Mouse (Mus musculus) megakaryocyte, embryonic 14.5 days (primary cell): ENCODE data around the gene Scml4. TPM values are rescaled to one million over a fixed set of nuclear protein-coding genes. Genes with fewer than 3 reads are reported as not detected.

Experiments
- H3K27me3 ChIP-seq: replicated peaks from 2 replicates; pipeline ENCODE3; 2012; ENCODE audit warnings: inconsistent platforms
- H3K36me3 ChIP-seq: replicated peaks from 2 replicates; pipeline ENCODE3; 2012; ENCODE audit warnings: low read length, inconsistent platforms, mixed read lengths
- H3K4me1 ChIP-seq: 2 replicates; pipeline ENCODE4 v1.6.1; 2012; ENCODE audit warnings: inconsistent platforms
- H3K4me3 ChIP-seq: replicated peaks from 2 replicates; pipeline ENCODE3; 2012; ENCODE audit warnings: moderate library complexity, mild to moderate bottlenecking, inconsistent platforms
- H3K9me3 ChIP-seq: 2 replicates; pipeline ENCODE4 v1.6.1; 2012; ENCODE audit warnings: inconsistent platforms
- FLI1 ChIP-seq: IDR thresholded peaks from 2 replicates; pipeline ENCODE4 v1.6.1; 2012; ENCODE audit warnings: low read length, inconsistent platforms, mixed read lengths
- GATA1 ChIP-seq: IDR thresholded peaks from 3 replicates; pipeline ENCODE4 v1.6.1; 2012; ENCODE audit warnings: mixed read lengths, low read length, inconsistent platforms, borderline replicate concordance
- polyA plus RNA-seq: library from polyadenylated mRNA; stranded (reverse); fragments of >175 nt; gene quantifications from 2 replicates; pipeline ENCODE4 v1.2.3, GENCODE M21; 2012; ENCODE audit warnings: low replicate concordance; ENCODE audit not compliant: insufficient read depth

The Scml4 gene
- polyA plus RNA-seq, 1 experiment = not detected

- Histone ChIP-seq H3K36me3 (no peaks in the 10 kb centered on the region), H3K27me3 (peaks cover 35% of the 10 kb centered on the region), H3K4me1 (peaks cover 18% of the 10 kb centered on the region), H3K4me3 (no peak overlapping the region), H3K9me3 (no peaks in the 10 kb centered on the region)
- no peak for TF ChIP-seq GATA1
- TF ChIP-seq FLI1 = no peak
These were observed 34.5 kb downstream of the Scml4 start for GRCm38 (mm10) chr10:42894696-42895095.

- H3K4me1 ChIP-seq = peaks cover 18% of the 10 kb centered on the region
- peaks cover 45% of the 10 kb centered on the region for H3K27me3 ChIP-seq
These were observed 36.5 kb downstream of the Scml4 start for GRCm38 (mm10) chr10:42896621-42897020.

DNA sequence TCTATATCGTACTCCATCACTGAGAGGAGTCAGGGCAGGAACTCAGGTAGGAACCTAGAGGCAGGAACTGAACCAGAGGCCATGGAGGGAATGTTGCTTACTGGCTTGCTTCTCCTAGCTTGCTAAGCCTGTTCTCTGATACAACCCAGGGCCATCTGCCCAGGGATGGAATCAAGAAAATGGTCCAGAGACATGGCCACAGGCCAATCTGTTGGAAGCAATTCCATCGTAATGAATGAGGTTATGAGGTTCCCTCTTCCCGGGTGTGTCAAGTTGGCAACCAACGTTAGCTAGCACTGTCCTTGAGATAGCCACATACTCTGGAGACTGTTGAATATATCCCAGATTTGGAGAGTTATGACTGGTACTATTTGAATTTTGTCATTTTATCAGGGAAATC is 37.0 kb downstream of the Scml4 start:
- no peak for TF ChIP-seq GATA1
- peaks cover 18% of the 10 kb centered on the region for H3K4me1 ChIP-seq

More at GRCm38 (mm10) chr10:42896621-42897020, 36.5 kb downstream of the Scml4 start:
- Histone ChIP-seq H3K9me3 (no peaks in the 10 kb centered on the region), H3K36me3 (no peaks in the 10 kb centered on the region), H3K4me3 (no peak overlapping the region)
- TF ChIP-seq GATA1 (no peak), FLI1 (no peak)

DNA sequence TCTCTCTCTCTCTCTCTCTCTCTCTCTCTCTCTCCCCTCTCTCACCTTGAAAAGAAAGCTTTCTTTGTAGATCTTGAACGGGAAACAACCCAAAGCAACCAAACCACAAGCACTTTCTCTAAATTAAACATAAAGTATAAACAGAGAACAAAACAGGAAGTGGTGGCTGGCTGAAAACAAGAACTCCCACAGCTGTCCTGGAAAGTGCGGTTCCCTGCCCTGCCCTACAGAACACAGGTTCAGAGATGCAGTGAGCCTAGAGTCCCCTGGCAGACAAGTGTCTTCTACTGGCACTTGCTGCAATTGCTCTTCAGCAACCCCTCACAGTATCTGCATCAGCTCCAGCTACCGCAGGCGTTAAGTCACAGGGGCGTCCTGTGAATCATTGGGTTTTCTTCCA is 37.5 kb downstream of the Scml4 start:
- Histone ChIP-seq H3K9me3 (no peaks in the 10 kb centered on the region), H3K4me3 (peak overlapping the region; percentile 56), H3K4me1 (peaks cover 18% of the 10 kb centered on the region), H3K27me3 (peaks cover 52% of the 10 kb centered on the region), H3K36me3 (no peaks in the 10 kb centered on the region)
- no peak for TF ChIP-seq FLI1
- no peak for TF ChIP-seq GATA1

More for the DNA sequence above, 37.0 kb downstream of the Scml4 start:
- Histone ChIP-seq H3K9me3 (no peaks in the 10 kb centered on the region), H3K36me3 (no peaks in the 10 kb centered on the region), H3K27me3 (peaks cover 50% of the 10 kb centered on the region), H3K4me3 (no peak overlapping the region)

DNA sequence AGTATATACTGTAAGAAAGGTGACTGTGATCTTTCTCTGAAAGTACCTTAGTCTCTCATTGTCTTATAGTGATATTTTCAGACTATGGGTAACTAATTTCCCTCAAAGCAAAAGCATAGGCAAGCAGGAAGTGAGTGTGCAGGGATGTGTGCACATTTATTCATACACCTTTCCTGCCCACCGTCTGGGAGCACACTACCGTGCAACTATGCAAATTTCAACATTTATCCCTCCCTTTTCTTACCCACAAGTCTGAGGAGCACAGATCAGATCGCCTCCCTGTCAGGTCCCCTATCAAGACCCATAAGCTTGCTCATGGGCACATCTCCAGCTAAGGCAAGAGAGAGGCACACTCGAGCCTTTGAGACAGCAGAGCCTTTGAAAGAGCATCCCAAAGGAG is 41.2 kb downstream of the Scml4 start:
- H3K4me1 ChIP-seq = peaks cover 5% of the 10 kb centered on the region
- no peaks in the 10 kb centered on the region for H3K36me3 ChIP-seq
- H3K4me3 ChIP-seq = no peak overlapping the region
- TF ChIP-seq GATA1 = no peak
- no peak for TF ChIP-seq FLI1
- H3K27me3 ChIP-seq = peaks cover 46% of the 10 kb centered on the region
- H3K9me3 ChIP-seq = 0 out of 2 replicates have a peak, but pooled peaks cover 4% of the 10 kb centered on the region

DNA sequence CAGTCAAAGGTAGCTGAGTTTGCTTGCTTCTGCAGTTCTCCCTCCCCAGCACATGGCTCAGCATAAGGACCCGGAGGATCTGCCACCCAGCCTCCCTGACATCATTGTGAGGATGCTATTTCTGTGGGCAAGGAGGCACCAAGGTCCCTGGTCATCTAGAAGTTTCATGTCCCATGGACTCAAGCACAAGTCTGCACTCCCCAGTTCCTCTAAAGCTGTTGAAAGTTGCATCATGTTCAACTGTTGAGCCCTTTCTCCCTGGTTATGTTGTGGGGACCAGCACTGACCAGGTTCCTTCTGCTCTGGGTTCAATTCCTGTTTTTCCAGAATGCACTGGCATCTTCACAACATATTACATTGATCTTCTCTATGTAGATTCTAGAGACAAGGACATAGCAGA is 42.9 kb downstream of the Scml4 start:
- no peak for TF ChIP-seq GATA1
- TF ChIP-seq FLI1 = no peak
- Histone ChIP-seq H3K27me3 (peaks cover 35% of the 10 kb centered on the region), H3K4me3 (no peak overlapping the region), H3K4me1 (peaks cover 1% of the 10 kb centered on the region), H3K9me3 (peaks cover 7% of the 10 kb centered on the region; the same call in 1 of the 2 replicates), H3K36me3 (no peaks in the 10 kb centered on the region)

GRCm38 (mm10) chr10:42908562-42908961 is 48.4 kb downstream of the Scml4 start:
- H3K4me1 ChIP-seq = peaks cover 12% of the 10 kb centered on the region
- no peak overlapping the region for H3K4me3 ChIP-seq
- TF ChIP-seq GATA1 (no peak), FLI1 (no peak)
- no peaks in the 10 kb centered on the region for H3K36me3 ChIP-seq
- peaks cover 9% of the 10 kb centered on the region for H3K27me3 ChIP-seq
- H3K9me3 ChIP-seq = peaks cover 9% of the 10 kb centered on the region; the same call in 1 of the 2 replicates

GRCm38 (mm10) chr10:42910567-42910966 is 50.4 kb downstream of the Scml4 start:
- H3K4me3 ChIP-seq = no peak overlapping the region
- TF ChIP-seq FLI1 (no peak), GATA1 (no peak)
- peaks cover 5% of the 10 kb centered on the region; the same call in 1 of the 2 replicates for H3K9me3 ChIP-seq
- H3K27me3 ChIP-seq = peaks cover 2% of the 10 kb centered on the region
- H3K36me3 ChIP-seq = no peaks in the 10 kb centered on the region
- H3K4me1 ChIP-seq = peaks cover 25% of the 10 kb centered on the region

- peaks cover 25% of the 10 kb centered on the region for H3K4me1 ChIP-seq
- TF ChIP-seq GATA1 (no peak), FLI1 (no peak)
These were observed 51.9 kb downstream of the Scml4 start for GRCm38 (mm10) chr10:42912056-42912455.

GRCm38 (mm10) chr10:42913196-42913595 is 53.0 kb downstream of the Scml4 start:
- peaks cover 2% of the 10 kb centered on the region for H3K27me3 ChIP-seq
- no peak overlapping the region for H3K4me3 ChIP-seq
- peaks cover 22% of the 10 kb centered on the region for H3K4me1 ChIP-seq
- no peaks in the 10 kb centered on the region for H3K36me3 ChIP-seq
- TF ChIP-seq FLI1 (no peak), GATA1 (no peak)
- peaks cover under 1% of the 10 kb centered on the region; the same call in 1 of the 2 replicates for H3K9me3 ChIP-seq

More at GRCm38 (mm10) chr10:42912056-42912455, 51.9 kb downstream of the Scml4 start:
- Histone ChIP-seq H3K9me3 (peaks cover 5% of the 10 kb centered on the region; the same call in 1 of the 2 replicates), H3K4me3 (no peak overlapping the region), H3K36me3 (no peaks in the 10 kb centered on the region), H3K27me3 (peaks cover 2% of the 10 kb centered on the region)
